Mouse (Mus musculus): ENCODE results near the gene Sephs2.

Gene Sephs2

DNA sequence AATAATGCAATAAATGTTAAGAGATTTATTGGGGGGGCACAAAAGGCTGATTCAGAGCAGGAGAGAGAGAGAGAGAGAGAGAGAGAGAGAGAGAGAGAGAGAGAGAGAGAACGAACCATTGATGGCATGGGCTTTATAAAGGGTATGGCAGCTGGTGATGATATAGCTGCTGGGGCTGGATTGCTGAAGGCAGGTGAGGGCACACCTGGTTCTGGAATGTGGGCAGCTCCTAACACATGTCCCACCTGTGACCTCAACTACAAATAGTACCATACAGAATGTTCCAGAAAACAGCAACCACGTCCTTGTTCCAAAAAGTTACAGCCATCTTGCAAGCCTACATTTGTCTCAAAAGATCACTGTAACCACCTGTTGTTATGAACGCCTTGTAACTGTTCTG lies 42.5 kb downstream of the Sephs2 start:
- ChIA-PET CTCF (interaction anchor here (0.6 to 2.9 kb wide), 8 partner anchors 14 to 145 kb away, joined by 3 to 17 read pairs (median 4); no protein-coding TSS in a partner anchor), POLR2A (interaction anchor here (0.6 to 14.7 kb wide), 27 partner anchors 7 to 1792 kb away, joined by 3 to 274 read pairs (median 8); partner anchors contain the start of genes Zfp771 (in 2 of the 4), Cd2bp2 (in 1 of the 4), Dctpp1 (in 1 of the 4) and Maz (in 1 of the 4))

- ChIA-PET POLR2A (interaction anchor here (0.6 to 14.7 kb wide), 27 partner anchors 7 to 45 kb away, joined by 3 to 274 read pairs (median 6); partner anchors contain the start of genes Zfp771 (in 3 of the 4), Cd2bp2 (in 1 of the 4), Dctpp1 (in 1 of the 4) and Sephs2 (in 1 of the 4)), CTCF (interaction anchor here (0.5 to 3.4 kb wide), 16 partner anchors 8 to 428 kb away, joined by 3 to 31 read pairs (median 4); partner anchors contain the start of gene Dctpp1 (in 1 of the 4))
Observed at GRCm38 (mm10) chr7:127228615-127229303, 45.1 kb downstream of the Sephs2 start.

GRCm38 (mm10) chr7:127225147-127225995 lies 48.5 kb downstream of the Sephs2 start:
- CTCF ChIA-PET, result interaction anchor here in 2 of 4 experiments (0.6 to 3.4 kb wide), 4 partner anchors 10 to 529 kb away, joined by 3 to 17 read pairs (median 4); no protein-coding TSS in a partner anchor
- POLR2A ChIA-PET, result interaction anchor here (0.9 to 14.7 kb wide), 29 partner anchors 4 to 426 kb away, joined by 3 to 274 read pairs (median 5); partner anchors contain the start of genes Zfp771 (in 3 of the 4), Sept1 (in 2 of the 4), Zfp553 (in 2 of the 4) and Cd2bp2 (in 1 of the 4)

- CTCF ChIA-PET, result interaction anchor here in 2 of 4 experiments (0.6 to 3.4 kb wide), 3 partner anchors 10 to 37 kb away, joined by 3 to 17 read pairs (median 3); no protein-coding TSS in a partner anchor
- POLR2A ChIA-PET, result interaction anchor here (0.6 to 10.6 kb wide), 23 partner anchors 8 to 546 kb away, joined by 3 to 274 read pairs (median 6); partner anchors contain the start of genes Sept1 (in 3 of the 4), Zfp553 (in 3 of the 4), Zfp771 (in 2 of the 4) and Cd2bp2 (in 1 of the 4)
Observed at GRCm38 (mm10) chr7:127224616-127225015, 49.2 kb downstream of the Sephs2 start.

- POLR2A ChIA-PET, result interaction anchor here (0.6 to 10.6 kb wide), 33 partner anchors 9 to 545 kb away, joined by 3 to 274 read pairs (median 4); partner anchors contain the start of genes Sept1 (in 3 of the 4), Zfp553 (in 3 of the 4), Cd2bp2 (in 2 of the 4) and Zfp771 (in 2 of the 4)
- CTCF ChIA-PET, result interaction anchor here in 3 of 4 experiments (0.6 to 3.4 kb wide), 6 partner anchors 9 to 275 kb away, joined by 3 to 17 read pairs (median 5); no protein-coding TSS in a partner anchor
Observed at GRCm38 (mm10) chr7:127223515-127224478, 50.1 kb downstream of the Sephs2 start.

DNA sequence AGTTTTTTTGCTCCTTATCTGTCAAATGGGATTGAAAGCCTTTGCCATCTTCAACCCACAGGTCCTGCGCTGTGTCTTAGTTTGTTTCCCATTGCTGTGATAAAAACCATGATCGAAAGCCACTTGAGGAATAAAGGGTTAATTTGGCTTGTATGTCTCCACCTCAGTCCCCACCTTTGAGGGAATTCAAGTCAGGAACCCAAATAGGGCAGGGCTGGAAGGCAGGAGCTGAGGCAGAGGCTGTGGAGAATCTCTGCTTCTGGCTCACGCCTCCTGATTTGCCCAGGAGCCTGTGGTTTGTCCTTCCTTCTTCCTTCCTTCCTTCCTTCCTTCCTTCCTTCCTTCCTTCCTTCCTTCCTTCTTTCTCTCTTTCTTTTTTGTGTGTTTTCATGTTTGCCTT lies 50.7 kb downstream of the Sephs2 start:
- ChIA-PET CTCF (interaction anchor here in 2 of 4 experiments (0.7 to 3.4 kb wide), 4 partner anchors 8 to 276 kb away, joined by 4 to 17 read pairs (median 8); no protein-coding TSS in a partner anchor), POLR2A (interaction anchor here (0.6 to 10.6 kb wide), 26 partner anchors 8 to 499 kb away, joined by 3 to 274 read pairs (median 6); partner anchors contain the start of genes Sept1 (in 3 of the 4), Zfp553 (in 3 of the 4), Cd2bp2 (in 2 of the 4) and Mvp (in 1 of the 4))
